Mouse (Mus musculus) Muller cell, postnatal 12 days (primary cell): ENCODE data around the gene Ptbp1.
"Not testable (repeated sequence)": the region's sequence is repeated elsewhere in the genome, so short reads cannot be mapped to it uniquely, and the experiment has no call there.

Experiments used
- DNase-seq: peaks from one replicate; pipeline ENCODE4 v3.0.0-alpha.2; 2015; ENCODE audit errors: inconsistent ontology term

Gene Ptbp1

GRCm38 (mm10) chr10:79883297-79884084 is 29.3 kb downstream of the Ptbp1 start:
- DNase-seq = peak; percentile 62

GRCm38 (mm10) chr10:79884446-79884845 is 30.2 kb downstream of the Ptbp1 start:
- DNase-seq = peak; percentile 29

GRCm38 (mm10) chr10:79884938-79885337 is 30.7 kb downstream of the Ptbp1 start:
- not testable (repeated sequence) for DNase-seq

GRCm38 (mm10) chr10:79886054-79886453 is 31.8 kb downstream of the Ptbp1 start, which contains the start of gene Elane:
Gene Elane, plus strand, starts transcription at chr10:79886247.
- DNase-seq = no peak

- no peak for DNase-seq
Measured at GRCm38 (mm10) chr10:79886611-79887010, 32.4 kb downstream of the Ptbp1 start.

GRCm38 (mm10) chr10:79889386-79889785 is 35.2 kb downstream of the Ptbp1 start:
- no peak for DNase-seq

GRCm38 (mm10) chr10:79890670-79891069 is 36.4 kb downstream of the Ptbp1 start, which contains the start of gene Cfd:
Gene Cfd, plus strand, starts transcription at chr10:79890853.
- DNase-seq = no peak

GRCm38 (mm10) chr10:79892451-79893118 is 38.4 kb downstream of the Ptbp1 start:
- peak; percentile 77 for DNase-seq

GRCm38 (mm10) chr10:79896306-79896705 is 42.1 kb downstream of the Ptbp1 start:
- no peak for DNase-seq

GRCm38 (mm10) chr10:79896814-79897213 is 42.6 kb downstream of the Ptbp1 start:
- DNase-seq = no peak

GRCm38 (mm10) chr10:79897316-79898245 is 43.4 kb downstream of the Ptbp1 start:
- no peak for DNase-seq

GRCm38 (mm10) chr10:79900951-79901410 is 46.8 kb downstream of the Ptbp1 start:
- DNase-seq = peak; percentile 98

GRCm38 (mm10) chr10:79906712-79907111 is 52.5 kb downstream of the Ptbp1 start:
- no peak for DNase-seq

GRCm38 (mm10) chr10:79907415-79907814 is 53.2 kb downstream of the Ptbp1 start:
- no peak for DNase-seq

- DNase-seq = peak; percentile 99
Measured at GRCm38 (mm10) chr10:79908167-79909091, 54.2 kb downstream of the Ptbp1 start, which contains the start of gene Med16. Gene Med16, minus strand, starts transcription at chr10:79908923.

GRCm38 (mm10) chr10:79909092-79909922 is 55.1 kb downstream of the Ptbp1 start:
- no peak for DNase-seq

- no peak for DNase-seq
Measured at GRCm38 (mm10) chr10:79910556-79910955, 56.3 kb downstream of the Ptbp1 start, which contains the start of gene Gm26602. Gene Gm26602, plus strand, starts transcription at chr10:79910856.

- no peak for DNase-seq
Measured at GRCm38 (mm10) chr10:79912412-79912811, 58.2 kb downstream of the Ptbp1 start.
